Mouse (Mus musculus) forebrain, embryonic 13.5 days (tissue): ENCODE data around the gene Phf11c. TPM values are rescaled to one million over a fixed set of nuclear protein-coding genes. Genes with fewer than 3 reads are reported as not detected.
A peak's percentile ranks its signal among the peaks of the same experiment; 100 is the strongest.
"Not testable (repeated sequence)": the region's sequence is repeated elsewhere in the genome, so short reads cannot be mapped to it uniquely, and the experiment has no call there.

ENCODE experiments used
- ATAC-seq: fragments of 200-750 bp; cut with Nextera tagmentation; 2 replicates; pipeline ENCODE4 v1.8.0; 2017
- H3K27ac ChIP-seq: fragments of 300-500 bp; sonication (generic); 2 replicates; pipeline ENCODE4 v1.5.1; 2015; ENCODE audit warnings: inconsistent platforms, mild to moderate bottlenecking, moderate library complexity
- H3K27me3 ChIP-seq: fragments of 300-500 bp; sonication (generic); 2 replicates; pipeline ENCODE4 v1.6.1; 2015; ENCODE audit warnings: mild to moderate bottlenecking, inconsistent platforms
- H3K36me3 ChIP-seq: fragments of 300-500 bp; sonication (generic); 2 replicates; pipeline ENCODE4 v1.6.1; 2015; ENCODE audit warnings: mild to moderate bottlenecking, inconsistent platforms; ENCODE audit not compliant: poor library complexity, severe bottlenecking
- H3K4me1 ChIP-seq: fragments of 300-500 bp; sonication (generic); 2 replicates; pipeline ENCODE4 v1.6.1; 2015; ENCODE audit warnings: inconsistent platforms
- H3K4me2 ChIP-seq: fragments of 300-500 bp; sonication (generic); 2 replicates; pipeline ENCODE4 v1.6.1; 2015; ENCODE audit warnings: inconsistent platforms, mild to moderate bottlenecking, moderate library complexity
- H3K4me3 ChIP-seq: fragments of 300-500 bp; sonication (generic); 2 replicates; pipeline ENCODE4 v1.5.1; 2015; ENCODE audit warnings: mild to moderate bottlenecking, inconsistent platforms
- H3K9ac ChIP-seq: fragments of 300-500 bp; sonication (generic); 2 replicates; pipeline ENCODE4 v1.6.1; 2015; ENCODE audit warnings: mild to moderate bottlenecking, inconsistent platforms
- H3K9me3 ChIP-seq: fragments of 300-500 bp; sonication (generic); replicated peaks from 2 replicates; pipeline ENCODE4 v1.6.1; 2016; ENCODE audit warnings: inconsistent platforms
- WGBS: fragments of 180-500 bp; shearing (Covaris S2); methylation state at CpG from one replicate; pipeline ENCODE4 v1.1.7; 2015; 5-methylcytosine and 5-hydroxymethylcytosine counted together
- polyA plus RNA-seq: library from polyadenylated mRNA; unstranded; fragments of >200 nt; fragmentation: Nextera tagmentation; extraction: Ambion mirVana; gene quantifications from 2 replicates; pipeline ENCODE4 v1.2.1, GENCODE M21; 2015

Phf11c gene
- 0.37 and 0.48 TPM in 2 replicates for polyA plus RNA-seq

- no peaks in the 10 kb centered on the region for H3K36me3 ChIP-seq
- H3K27me3 ChIP-seq = no peaks in the 10 kb centered on the region
- H3K27ac ChIP-seq = no peak within 1 kb of the TSS
- no peak within 1 kb of the TSS for H3K4me3 ChIP-seq
- no peak for ATAC-seq
- no peaks in the 10 kb centered on the region for H3K9me3 ChIP-seq
- H3K9ac ChIP-seq = no peak within 1 kb of the TSS
- no peak within 1 kb of the TSS for H3K4me2 ChIP-seq
- no peaks in the 10 kb centered on the region for H3K4me1 ChIP-seq
- 88% methylated on average over 3 of the region's 3 CpGs for whole genome bisulfite sequencing
These were observed at the start of gene Phf11c for GRCm38 (mm10) chr14:59395281-59395680. Gene Phf11c (minus strand): TSS chr14:59395381.

GRCm38 (mm10) chr14:59441472-59441805 lies 46.3 kb upstream of the Phf11c start:
- Histone ChIP-seq H3K4me2 (peak overlapping the region; percentile 67), H3K36me3 (no peaks in the 10 kb centered on the region), H3K4me1 (peaks cover 13% of the 10 kb centered on the region; the same call in 1 of the 2 replicates), H3K9ac (peak overlapping the region; percentile 83), H3K27ac (no peak overlapping the region), H3K27me3 (no peaks in the 10 kb centered on the region), H3K4me3 (peak overlapping the region; percentile 69), H3K9me3 (no peaks in the 10 kb centered on the region)
- ATAC-seq = no peak
- WGBS = 9% methylated on average over 6 of the region's 6 CpGs

- Histone ChIP-seq H3K4me2 (peak within 1 kb of the TSS; percentile 67), H3K36me3 (no peaks in the 10 kb centered on the region), H3K27ac (peak within 1 kb of the TSS; percentile 71), H3K27me3 (no peaks in the 10 kb centered on the region), H3K4me1 (peaks cover 13% of the 10 kb centered on the region; the same call in 1 of the 2 replicates), H3K9me3 (no peaks in the 10 kb centered on the region), H3K4me3 (peak within 1 kb of the TSS; percentile 69), H3K9ac (peak within 1 kb of the TSS; percentile 83)
- under 1% methylated on average over 66 of the region's 66 CpGs for WGBS
- peak; percentile 100 for ATAC-seq
These were observed 45.6 kb upstream of the Phf11c start, which contains the start of the genes Setdb2 and Cab39l for GRCm38 (mm10) chr14:59440558-59441471. Gene Setdb2 (minus strand): TSS chr14:59440884. Gene Cab39l (plus strand): TSS chr14:59440972.

- ATAC-seq = no peak
- peak overlapping the region; percentile 83 for H3K9ac ChIP-seq
- H3K4me2 ChIP-seq = peak overlapping the region; percentile 67
- H3K4me1 ChIP-seq = peaks cover 13% of the 10 kb centered on the region; the same call in 1 of the 2 replicates
- H3K36me3 ChIP-seq = no peaks in the 10 kb centered on the region
- H3K4me3 ChIP-seq = peak overlapping the region; percentile 69
- WGBS = 21% methylated on average over 7 of the region's 7 CpGs
- H3K27me3 ChIP-seq = no peaks in the 10 kb centered on the region
- no peak overlapping the region for H3K27ac ChIP-seq
- no peaks in the 10 kb centered on the region for H3K9me3 ChIP-seq
These were observed 44.9 kb upstream of the Phf11c start for GRCm38 (mm10) chr14:59440039-59440438.

GRCm38 (mm10) chr14:59438505-59438904 lies 43.3 kb upstream of the Phf11c start:
- no peaks in the 10 kb centered on the region for H3K9me3 ChIP-seq
- no peak for ATAC-seq
- no peaks in the 10 kb centered on the region for H3K27me3 ChIP-seq
- peaks cover 13% of the 10 kb centered on the region; the same call in 1 of the 2 replicates for H3K4me1 ChIP-seq
- H3K4me3 ChIP-seq = no peak overlapping the region
- H3K4me2 ChIP-seq = no peak overlapping the region
- WGBS = 94% methylated on average over 2 of the region's 2 CpGs
- H3K9ac ChIP-seq = no peak overlapping the region
- H3K27ac ChIP-seq = no peak overlapping the region
- H3K36me3 ChIP-seq = no peaks in the 10 kb centered on the region

GRCm38 (mm10) chr14:59437398-59437797 lies 42.2 kb upstream of the Phf11c start:
- ATAC-seq = no peak
- 75% methylated on average over 3 of the region's 3 CpGs for WGBS
- no peak overlapping the region for H3K4me2 ChIP-seq
- H3K4me3 ChIP-seq = no peak overlapping the region
- no peak overlapping the region for H3K9ac ChIP-seq
- H3K9me3 ChIP-seq = no peaks in the 10 kb centered on the region
- no peaks in the 10 kb centered on the region for H3K36me3 ChIP-seq
- no peaks in the 10 kb centered on the region for H3K27me3 ChIP-seq
- no peak overlapping the region for H3K27ac ChIP-seq
- peaks cover 13% of the 10 kb centered on the region; the same call in 1 of the 2 replicates for H3K4me1 ChIP-seq

- Histone ChIP-seq H3K27me3 (no peaks in the 10 kb centered on the region), H3K4me2 (no peak overlapping the region), H3K27ac (no peak overlapping the region), H3K36me3 (no peaks in the 10 kb centered on the region), H3K4me1 (peaks cover 12% of the 10 kb centered on the region; the same call in 1 of the 2 replicates), H3K9me3 (no peaks in the 10 kb centered on the region), H3K4me3 (no peak overlapping the region), H3K9ac (no peak overlapping the region)
- ATAC-seq = no peak
These were observed 40.0 kb upstream of the Phf11c start for GRCm38 (mm10) chr14:59435206-59435605.

GRCm38 (mm10) chr14:59433902-59434301 lies 38.7 kb upstream of the Phf11c start:
- no peak for ATAC-seq
- Histone ChIP-seq H3K9me3 (no peaks in the 10 kb centered on the region), H3K4me2 (no peak overlapping the region), H3K4me3 (no peak overlapping the region), H3K9ac (no peak overlapping the region), H3K4me1 (no peaks in the 10 kb centered on the region; the same call in 1 of the 2 replicates), H3K36me3 (no peaks in the 10 kb centered on the region), H3K27ac (no peak overlapping the region), H3K27me3 (no peaks in the 10 kb centered on the region)
- 65% methylated on average over 2 of the region's 2 CpGs for WGBS

- H3K36me3 ChIP-seq = no peaks in the 10 kb centered on the region
- 83% methylated on average over 1 of the region's 1 CpGs for WGBS
- no peaks in the 10 kb centered on the region for H3K4me1 ChIP-seq
- no peak for ATAC-seq
- no peak overlapping the region for H3K4me2 ChIP-seq
- no peak overlapping the region for H3K9ac ChIP-seq
- no peaks in the 10 kb centered on the region for H3K27me3 ChIP-seq
- no peak overlapping the region for H3K4me3 ChIP-seq
- H3K9me3 ChIP-seq = no peaks in the 10 kb centered on the region
- H3K27ac ChIP-seq = no peak overlapping the region
These were observed 35.4 kb upstream of the Phf11c start for GRCm38 (mm10) chr14:59430556-59430955.

GRCm38 (mm10) chr14:59422912-59423663 lies 27.9 kb upstream of the Phf11c start:
- Histone ChIP-seq H3K4me2 (no peak overlapping the region), H3K4me3 (no peak overlapping the region), H3K9me3 (no peaks in the 10 kb centered on the region), H3K9ac (no peak overlapping the region), H3K36me3 (0 out of 2 replicates have a peak, but pooled peaks cover 3% of the 10 kb centered on the region), H3K27me3 (no peaks in the 10 kb centered on the region), H3K27ac (no peak overlapping the region), H3K4me1 (no peaks in the 10 kb centered on the region)
- ATAC-seq = no peak
- WGBS = 91% methylated on average over 11 of the region's 11 CpGs

- 93% methylated on average over 4 of the region's 4 CpGs for WGBS
These were observed 23.0 kb upstream of the Phf11c start for GRCm38 (mm10) chr14:59418171-59418570.

GRCm38 (mm10) chr14:59414979-59415378 lies 19.8 kb upstream of the Phf11c start:
- H3K4me2 ChIP-seq, H3K27ac ChIP-seq, H3K9me3 ChIP-seq, H3K4me3 ChIP-seq, H3K9ac ChIP-seq, H3K27me3 ChIP-seq, H3K4me1 ChIP-seq, ATAC-seq: not testable (repeated sequence)
- peaks cover 18% of the 10 kb centered on the region for H3K36me3 ChIP-seq
- WGBS = 95% methylated on average over 2 of the region's 2 CpGs

More at GRCm38 (mm10) chr14:59418171-59418570, 23.0 kb upstream of the Phf11c start:
- Histone ChIP-seq H3K9ac (no peak overlapping the region), H3K36me3 (peaks cover 18% of the 10 kb centered on the region), H3K4me2 (no peak overlapping the region), H3K4me1 (no peaks in the 10 kb centered on the region), H3K4me3 (no peak overlapping the region), H3K27ac (no peak overlapping the region), H3K27me3 (no peaks in the 10 kb centered on the region), H3K9me3 (no peaks in the 10 kb centered on the region)
- ATAC-seq = no peak
